Mouse (Mus musculus): ENCODE results near the gene Fmod.

The Fmod gene

DNA sequence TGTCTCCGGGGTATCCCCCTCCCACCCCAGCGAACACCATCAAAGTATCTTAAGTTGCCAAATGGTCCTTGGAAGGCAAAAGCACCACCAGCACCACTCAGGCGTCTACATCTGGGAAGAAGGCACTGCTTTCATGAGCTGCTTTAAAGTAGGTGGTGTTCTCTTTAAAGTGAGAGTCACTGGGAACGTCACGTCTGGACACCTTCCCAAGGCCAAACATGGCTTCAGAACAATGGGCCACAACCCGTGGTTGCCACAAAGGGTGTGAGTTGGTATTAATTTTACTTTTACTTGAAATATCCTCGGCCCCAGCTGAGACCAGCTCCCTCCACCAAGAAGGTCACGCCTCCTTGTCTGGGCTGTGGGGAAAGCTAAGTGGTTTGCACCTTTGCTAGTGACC is 20.7 kb downstream of the Fmod start:
- no peak for DNase-seq

DNA sequence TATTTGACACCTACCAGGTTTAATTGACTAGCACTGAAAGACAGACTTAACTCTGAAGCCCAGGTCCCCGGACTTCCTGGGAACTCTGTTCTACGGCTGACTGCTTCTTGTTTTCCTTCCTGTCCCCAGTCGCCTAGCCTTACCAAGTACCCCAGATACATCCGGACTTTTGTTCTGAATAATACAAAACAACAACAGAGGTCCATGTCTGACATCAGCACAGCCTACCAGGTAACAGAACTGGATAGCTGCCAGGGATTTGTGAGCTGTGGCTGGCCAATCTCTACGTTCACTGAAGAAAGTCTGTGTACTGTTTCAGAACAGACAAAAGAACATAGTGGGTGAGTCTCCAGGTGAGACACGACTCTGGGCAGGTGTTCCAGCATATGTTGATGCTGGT is 21.8 kb downstream of the Fmod start:
- no peak for DNase-seq

DNA sequence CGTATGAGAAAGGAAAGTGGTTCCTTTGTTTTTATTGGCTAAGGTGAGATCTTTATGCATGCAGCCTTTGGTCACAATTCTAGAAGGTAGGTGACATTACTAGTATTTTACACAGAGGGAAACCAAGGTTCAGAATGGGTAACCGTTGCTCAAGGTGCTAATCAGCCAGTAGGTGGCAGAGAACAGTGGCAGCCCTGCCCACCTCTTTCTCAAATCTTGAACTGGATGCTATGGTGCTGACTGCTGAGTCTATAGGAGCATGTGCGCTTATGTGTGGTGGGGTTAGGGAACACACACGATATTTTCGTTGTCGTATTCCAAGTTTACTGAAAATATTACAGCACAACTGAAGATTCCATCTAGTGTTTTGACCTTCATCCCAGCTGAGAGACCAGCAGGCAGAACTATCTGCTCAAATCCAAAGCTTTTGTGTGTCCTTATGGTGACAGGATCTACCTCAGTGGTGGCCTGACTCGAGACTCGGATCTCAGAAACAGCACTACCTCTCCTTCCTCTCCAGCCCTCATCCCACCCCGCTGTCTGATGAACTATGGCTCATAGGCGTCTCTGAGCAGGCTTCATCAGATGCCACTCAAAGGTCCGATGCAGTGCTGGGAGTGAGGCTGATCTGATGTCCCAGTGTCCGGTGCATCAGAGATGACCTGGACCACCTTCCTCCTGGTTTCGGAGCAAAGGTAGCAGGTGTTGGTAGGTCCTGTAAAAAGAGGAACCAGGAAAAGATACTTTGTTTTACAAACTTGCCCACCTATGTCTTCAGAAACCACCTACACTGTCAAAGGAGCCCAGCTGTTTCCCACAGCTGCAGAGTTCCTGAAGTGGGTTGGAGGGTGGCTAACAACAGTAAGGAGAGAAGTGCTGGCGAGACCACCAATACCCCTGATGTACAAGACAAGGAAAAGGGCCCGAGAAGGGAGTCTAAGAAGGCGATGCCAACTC is 23.0 kb downstream of the Fmod start:
- peak; percentile 55 for DNase-seq

DNA sequence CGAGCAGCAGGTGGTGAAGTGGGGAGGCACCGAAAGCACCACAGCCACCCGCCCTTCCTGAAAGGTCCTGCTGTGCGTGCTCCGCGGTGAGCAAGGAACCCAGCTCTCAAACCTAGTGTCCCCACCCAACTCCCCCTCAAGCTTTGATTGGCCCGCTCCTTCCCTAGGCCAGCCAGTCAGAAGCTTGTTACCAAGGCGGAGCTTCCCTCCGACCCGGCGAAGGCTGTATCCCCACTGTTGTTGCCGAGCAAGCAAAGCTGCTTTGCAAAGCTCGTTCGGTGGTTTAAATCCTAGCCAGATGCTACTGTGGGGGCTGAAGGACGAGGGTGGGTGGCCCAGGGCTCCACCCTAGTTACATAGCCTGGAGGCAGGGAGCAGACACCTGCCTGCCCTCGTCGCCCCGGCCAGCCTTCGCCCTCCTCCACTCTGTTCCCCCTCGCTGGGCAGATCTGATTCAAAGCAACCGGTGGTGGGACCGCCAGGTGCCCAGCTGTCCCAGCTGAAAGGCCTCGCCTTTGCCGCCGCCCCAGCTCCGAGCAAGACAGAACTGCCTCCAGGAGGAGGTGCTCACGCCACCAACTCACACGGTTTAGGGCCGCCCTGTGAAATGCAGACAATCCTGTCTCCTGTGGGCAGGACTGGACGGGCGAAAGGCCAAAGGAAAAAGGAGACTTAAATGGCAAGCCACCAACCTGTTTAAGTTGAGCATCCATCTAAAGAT is 24.0 kb downstream of the Fmod start:
- peak; percentile 96 for DNase-seq

DNA sequence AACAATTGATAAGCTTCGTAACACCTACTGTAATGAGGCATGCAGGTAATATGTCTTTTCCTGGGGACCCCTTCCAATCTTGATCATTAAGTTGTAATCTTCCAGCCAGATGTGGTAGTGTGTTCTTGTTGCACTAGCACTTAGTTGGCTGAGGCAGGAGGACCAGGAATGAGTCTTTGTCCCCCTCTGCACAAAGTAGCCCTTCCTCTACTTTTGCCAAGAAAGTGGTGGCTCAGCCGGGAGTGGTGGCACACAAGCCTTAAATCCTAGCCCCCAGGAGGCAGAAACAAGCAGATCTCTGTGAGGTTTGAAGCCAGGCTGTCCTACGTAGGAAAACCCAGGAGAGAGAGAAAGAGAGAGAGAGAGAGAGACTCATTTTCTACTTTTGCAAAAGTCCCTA is 24.9 kb downstream of the Fmod start:
- DNase-seq = no peak

DNA sequence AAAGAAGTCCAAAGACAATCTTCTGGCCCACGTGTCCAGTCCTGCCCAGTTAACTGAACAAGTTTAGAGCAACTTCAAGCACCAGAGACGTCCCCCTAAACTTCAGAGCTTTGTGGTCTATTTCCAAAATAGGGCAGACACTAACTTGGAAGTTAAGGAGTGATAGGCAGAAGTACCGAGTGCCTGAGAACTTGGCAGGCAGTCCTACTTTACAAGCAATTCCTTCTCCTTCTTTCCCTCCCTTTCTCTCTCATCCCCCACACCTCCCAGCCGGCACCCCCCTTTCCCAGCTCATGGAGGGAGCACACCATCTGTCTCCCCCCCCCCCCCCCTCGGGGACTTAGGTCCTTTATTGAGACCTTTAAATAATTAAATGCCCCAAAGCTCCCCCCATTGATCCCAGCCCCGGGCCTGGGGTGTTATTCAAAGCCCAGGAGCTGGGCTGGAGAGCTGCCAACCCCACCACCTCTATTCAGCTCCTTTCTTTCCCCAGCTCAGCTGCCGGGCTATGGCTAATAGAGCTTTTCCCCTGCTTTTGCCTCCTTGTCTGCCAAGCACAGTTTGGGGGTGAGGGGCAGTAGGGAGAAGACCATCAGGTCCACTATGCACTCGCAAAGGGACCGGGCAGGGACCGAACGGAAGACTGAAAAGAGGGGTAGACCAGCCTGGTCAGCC is 25.5 kb downstream of the Fmod start:
- no peak for DNase-seq

DNA sequence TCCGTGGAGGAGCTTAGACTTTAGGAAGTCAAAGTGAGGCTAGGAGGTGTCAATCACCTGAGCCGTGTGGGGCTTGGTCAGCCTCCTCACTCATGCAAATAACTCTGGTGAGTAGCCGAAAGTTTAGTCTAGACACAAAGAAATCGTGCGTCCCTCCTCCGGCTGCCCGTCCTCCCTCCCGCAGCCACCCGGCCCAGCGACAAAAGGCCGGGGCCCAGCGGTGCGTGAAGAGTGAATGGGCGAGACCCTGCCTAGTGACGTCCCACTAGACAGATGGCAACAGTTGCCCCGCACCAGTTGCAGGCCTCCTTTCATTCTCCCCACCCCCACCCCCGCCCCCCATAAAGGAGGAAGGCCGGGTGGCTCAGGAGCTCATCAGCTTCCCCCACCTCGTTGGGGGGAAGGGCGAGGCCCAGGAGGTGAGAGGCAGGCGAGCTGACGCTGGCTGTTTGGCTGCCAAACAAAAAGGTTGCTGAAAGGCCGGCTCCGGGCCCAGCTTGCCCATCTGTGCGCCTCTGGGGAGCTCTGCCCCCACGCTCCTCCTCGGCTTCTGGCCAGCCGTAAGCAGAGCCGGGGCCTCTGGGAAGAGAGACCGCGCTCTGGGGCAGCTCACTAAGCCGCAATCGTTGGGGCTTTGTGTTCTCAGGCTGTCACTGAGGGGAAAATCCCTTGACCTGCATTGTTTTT is 26.2 kb downstream of the Fmod start:
- peak; percentile 65 for DNase-seq

DNA sequence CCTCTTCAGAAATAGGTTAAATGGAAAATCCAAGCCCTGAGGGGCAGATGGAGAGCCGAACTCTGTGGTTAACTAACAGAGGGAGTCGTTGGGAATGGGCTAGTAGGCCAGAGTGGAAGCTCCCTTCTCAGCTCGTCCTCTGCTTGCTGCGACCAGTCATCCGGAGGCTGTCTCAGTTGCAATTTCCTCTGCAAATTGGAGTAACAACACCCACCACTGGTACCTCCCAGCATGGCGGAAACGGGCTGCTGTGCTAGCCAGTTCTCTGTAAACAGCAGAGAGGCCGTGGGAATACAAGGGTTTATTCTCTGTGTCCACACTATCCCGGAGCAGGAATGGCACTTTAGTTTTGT is 26.7 kb downstream of the Fmod start:
- peak; percentile 40 for DNase-seq

DNA sequence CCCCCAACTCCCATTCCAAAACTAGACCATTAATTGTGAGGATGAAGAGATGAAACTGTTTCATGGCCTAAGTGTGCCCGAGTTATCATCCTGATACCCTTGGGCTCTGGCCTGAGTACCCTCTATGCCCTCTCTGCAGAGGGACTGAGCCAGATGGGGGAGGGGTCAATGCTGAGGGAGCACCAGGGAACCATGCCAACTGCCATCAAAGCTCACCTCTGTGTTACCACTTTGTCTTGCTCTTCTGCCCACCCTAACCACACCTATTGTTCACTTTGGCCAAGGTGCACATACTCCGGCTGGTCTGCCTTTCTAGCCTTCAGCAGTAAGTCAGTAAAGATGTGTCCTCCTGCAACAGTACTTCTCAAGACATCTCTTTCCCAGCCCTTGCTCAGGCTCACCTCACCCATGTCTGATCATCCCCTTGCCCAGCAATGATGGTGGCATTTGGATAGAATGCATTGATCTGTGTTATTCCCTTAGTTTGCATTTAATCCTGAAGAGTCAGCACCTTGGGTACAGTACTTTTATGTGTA is 27.3 kb downstream of the Fmod start:
- no peak for DNase-seq

DNA sequence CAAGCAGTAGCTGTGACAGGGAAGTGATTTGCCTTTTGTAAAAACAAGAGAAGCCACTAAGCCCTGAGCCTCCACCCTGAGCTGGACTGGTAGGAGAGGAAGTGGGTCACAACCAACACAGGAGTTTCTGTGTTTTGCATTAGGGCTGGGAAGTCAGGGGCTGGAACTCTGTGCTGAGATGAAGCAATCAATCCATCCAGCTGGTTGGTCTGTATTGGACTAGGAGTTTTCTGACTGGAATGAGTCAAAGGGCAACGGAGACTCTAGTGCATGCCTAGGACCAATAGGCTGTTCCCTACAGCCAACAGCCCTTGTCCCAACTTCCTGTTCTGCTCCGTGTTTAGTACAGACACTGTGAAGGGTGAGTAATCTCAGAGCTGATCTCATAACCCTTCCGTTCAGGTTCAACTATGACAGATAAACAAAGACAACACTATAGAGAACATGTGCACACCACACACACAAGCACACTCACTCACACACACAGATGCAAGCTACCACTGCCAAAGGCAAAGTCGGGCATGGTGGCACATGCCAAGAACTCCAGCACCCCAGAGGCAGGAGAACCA is 28.3 kb downstream of the Fmod start:
- DNase-seq = no peak

DNA sequence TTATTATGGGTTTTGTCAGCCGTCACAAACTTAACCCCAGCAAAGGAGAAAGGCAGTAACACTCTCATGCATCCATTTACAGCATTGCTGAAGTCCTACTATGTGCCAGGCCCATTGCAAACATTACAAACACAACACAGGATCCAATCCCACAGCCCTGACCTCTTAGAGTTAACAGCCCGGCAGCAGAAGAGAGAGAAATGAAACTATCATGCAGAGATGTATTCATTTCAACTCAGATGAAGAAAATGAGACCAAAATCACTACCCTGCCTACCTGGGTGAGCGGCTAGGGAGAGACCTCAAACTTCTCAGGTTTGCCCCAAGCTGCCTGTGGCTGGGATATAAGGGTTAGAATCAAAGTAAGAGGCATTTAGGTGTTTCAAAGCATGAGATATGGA is 29.5 kb downstream of the Fmod start:
- DNase-seq = no peak

DNA sequence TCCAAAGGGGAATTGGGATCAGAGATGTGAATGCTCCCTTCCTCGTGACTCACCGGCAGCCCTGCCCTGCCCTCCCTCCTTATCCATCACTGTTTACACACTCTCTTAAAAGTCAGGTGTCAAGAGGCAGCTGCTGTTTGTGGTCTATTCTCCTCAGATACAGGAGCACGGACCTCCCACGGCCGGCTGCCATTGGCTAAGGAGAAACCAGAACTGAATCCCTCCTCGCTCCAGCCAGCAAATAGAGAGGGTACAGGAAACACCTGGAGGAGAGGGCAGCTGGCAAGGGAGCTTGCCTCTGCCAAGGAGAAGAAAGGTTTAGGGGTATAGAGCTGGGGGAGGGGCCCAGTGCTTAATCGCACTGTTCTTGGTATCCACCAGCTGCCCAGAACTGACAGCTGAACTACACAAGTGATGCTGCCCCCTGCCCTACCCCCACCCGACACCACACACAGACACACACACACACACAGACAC is 30.1 kb downstream of the Fmod start:
- peak; percentile 54 for DNase-seq

DNA sequence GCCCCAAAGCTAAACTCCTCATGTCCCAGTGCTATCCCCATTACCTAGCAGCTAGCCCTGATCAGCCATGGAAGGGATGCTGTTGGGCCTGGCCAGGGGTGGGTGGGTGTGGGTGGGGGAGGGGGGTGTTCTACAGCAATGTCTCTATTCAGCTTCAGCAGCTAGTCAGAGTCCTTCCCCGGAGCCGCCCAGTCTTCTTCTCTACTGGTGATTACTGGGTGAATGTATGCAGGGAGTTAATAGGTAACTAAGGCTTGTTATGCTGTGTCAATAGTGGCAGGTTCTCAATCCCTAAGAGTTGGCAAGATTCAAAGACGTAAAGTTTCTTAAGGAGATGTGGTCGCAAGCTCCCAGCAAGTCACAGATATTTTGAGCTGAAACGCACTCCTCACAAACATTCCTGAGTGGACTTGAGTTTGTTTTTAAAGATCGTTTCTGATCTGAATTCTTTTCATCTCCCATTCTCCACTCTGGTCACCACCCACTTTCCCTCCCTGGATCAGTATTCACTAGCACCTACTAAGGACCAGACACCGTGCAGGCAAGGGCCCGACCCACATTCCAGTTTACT is 33.1 kb downstream of the Fmod start:
- no peak for DNase-seq

DNA sequence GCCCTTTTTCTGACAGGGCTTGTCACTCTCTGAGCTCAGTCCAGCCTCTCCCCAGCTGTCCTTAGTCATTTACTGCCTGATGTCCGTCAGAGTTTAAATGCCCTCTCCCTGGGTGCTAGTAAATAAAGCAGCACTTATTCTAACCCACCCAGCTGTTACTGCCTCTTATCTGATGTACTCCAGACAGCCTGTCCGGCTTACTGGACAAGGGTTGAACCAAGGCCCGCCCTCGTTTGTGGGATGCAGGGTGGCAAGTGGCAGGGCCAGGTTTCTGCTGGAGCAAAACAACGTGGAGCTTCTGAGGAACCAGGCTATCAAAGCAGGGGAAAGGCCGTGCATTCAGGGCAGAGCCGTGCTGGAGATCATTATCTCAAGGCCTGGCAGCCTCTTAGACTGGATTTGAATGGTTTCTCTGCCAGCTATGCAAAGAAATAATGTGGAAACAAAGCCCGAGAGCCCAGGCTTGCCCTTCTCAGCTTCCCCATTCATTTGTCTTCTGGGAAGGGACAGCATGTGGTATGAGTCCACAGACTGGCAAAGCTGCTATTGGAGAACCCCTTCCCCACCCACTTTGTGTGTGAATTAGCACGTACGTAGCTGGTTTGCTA is 34.5 kb downstream of the Fmod start:
- DNase-seq = peak; percentile 68

DNA sequence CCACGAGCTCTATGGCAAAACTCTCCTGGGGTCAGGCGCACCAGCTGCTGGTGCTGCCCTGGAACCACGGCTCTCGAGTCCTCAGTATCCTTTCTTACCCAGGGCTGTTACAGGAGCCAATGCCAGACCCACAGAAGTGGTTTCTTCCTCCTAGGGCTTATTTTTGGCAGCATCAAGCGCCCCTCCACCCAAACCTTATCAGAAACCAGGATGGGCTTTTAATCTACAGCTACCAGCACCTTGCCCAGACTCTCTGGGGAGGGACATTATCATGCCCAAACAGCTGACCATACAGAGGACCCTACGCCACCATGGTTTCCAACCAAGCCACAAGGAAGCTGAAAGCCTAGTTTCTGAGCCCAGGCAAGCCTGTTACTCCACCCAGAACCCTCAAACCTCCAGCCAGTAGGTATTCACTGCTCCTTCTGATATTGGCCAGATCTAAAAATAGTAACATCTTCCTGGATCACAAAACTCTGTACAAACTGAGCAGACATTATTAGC is 36.1 kb downstream of the Fmod start:
- peak; percentile 89 for DNase-seq

DNA sequence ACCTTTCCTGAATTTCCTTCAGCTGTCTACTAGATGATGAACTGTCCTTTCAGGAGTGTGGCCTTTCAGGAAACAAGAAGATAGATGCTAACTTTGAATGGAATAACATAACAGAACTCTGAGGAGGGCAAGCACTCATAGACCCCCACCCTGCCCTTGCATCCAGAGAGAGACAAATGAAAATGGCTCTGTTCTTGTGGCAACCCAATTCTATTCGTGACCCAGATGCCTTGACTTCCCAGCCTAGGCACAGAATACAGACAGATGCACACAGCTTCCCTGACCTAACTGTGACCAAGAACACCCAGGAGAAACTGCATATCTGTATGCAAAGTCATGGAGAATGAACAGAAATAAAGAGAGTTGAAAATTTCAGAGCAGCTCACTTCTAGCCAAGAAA is 36.6 kb downstream of the Fmod start:
- DNase-seq = no peak

DNA sequence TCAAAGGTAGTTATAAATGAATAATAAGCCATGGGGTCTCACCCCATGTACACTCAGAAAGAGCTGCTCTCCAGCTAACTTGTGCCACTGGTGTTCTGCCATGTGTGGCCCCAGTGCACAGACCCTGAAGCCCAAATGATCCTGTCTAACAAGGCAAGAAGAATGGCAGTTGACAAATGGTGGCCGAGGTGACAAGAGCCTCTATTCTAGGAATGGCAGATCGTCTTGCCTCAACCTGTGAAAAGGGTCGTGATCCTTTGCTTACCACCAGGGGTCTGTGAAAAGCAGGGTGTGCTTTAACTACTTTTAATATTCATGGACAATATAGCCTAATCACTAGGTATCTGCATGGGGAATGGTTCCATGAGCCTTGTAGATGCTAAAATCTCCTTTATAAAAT is 37.1 kb downstream of the Fmod start:
- DNase-seq = no peak

DNA sequence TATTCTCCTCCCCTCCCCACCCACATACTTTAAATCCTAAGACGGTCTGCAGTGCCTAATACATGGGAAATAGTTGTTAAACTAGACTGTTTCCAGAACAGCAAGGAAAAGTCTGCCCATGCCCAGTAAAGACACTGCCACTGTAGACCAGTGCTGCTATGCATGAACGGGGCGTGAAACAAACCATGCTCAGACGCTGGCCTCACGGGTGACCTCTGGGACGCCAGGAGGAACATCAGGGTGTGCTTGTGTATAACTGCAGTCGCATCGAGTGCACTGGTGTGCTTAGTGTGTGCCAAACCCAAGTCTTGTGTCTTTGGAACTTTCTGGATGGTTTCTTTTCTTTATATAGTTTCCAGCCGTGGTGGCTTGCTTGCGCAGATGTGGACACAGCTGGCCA is 37.6 kb downstream of the Fmod start:
- DNase-seq = peak; percentile 37

DNA sequence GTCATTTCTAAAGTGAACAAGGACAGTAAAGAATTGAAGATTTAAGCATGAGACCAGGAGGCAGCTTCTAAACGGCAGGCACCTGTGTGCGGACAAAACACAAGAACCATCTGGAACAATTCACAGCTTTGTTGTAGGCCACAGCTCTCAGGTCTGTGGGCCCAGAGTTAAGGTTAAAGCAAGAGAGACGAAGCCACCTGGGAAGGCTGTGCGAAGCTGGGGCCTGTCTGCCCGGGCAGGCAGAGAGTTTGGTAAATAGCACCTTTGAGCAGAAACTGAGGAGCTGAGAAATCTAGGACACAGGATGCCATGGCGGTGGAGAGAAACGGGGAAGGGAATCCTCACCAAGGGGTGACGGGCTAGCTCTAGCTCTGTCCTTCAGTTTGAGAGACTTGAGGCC is 38.5 kb downstream of the Fmod start:
- DNase-seq = no peak

DNA sequence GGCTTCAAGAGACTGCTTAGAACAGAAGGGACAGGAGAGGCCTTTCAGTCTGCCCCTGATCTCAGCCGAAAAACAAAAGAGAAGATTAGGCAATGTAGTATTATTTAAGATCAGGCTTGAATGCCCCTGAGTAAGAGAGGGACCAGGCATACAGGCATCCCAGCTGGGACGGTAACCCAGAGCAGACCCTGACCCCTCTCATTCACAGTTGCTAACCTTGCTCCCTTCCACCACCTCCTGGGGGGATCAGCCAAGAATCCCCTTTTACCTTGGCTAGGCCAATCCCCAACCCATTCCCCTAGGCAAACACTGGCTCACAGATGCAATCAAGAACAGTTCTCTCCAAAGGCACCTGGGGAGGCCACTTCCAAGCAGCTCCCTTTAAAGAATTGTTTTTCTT is 39.7 kb downstream of the Fmod start:
- DNase-seq = no peak

DNA sequence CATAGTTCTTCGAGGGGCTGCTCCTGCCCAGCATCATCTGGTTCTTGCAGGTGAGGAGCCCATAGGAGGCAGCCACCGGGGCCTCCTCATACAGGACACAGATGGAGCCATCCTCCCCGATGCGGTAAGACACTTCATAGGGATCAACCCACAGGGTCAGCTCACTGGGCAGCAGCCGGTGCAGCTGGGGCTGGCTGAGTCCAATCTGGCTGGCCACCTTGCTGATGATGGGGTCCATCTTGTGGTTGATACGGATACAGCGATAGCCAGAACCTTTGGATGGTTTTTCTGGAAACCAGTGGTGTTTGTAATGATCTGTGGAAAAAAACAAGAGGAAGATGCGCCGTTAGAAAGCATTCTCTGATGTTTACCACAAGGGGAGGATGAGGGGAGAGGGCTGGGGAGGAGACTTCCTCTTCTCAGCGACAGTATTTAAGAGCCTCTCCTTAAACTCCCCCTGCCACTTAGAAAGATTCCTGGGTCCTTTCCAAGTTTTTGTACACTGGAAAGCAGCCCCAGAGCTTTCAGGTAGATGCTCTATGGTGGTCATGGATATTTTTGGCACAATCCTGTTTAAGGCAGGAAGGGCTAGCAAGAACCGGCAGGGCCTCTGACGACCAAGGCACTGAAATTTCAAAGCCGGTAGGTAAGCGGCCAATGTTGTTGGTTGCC is 40.5 kb downstream of the Fmod start:
- peak; percentile 64 for DNase-seq
